8 mouse cellular contexts compared by ENCODE assay signal in genomic region chr19:33227004-33227403, GRCm38 (mm10).
DNase-seq lines count a peak whose midpoint lies in the region; ATAC-seq and TF ChIP-seq lines count a peak whose summit lies in the region.

No protein-coding gene starts in this region.

- H3K4me3 ChIP-seq in ES-E14 (ENCODE audit: insufficient read depth in 1 of 2, low read depth in 1 of 2, low read length in 2 of 2, poor library complexity in 1 of 2, severe bottlenecking in 1 of 2) = no peak overlapping the region
- no peak overlapping the region for H3K4me3 ChIP-seq in bone marrow macrophage, adult 2 months (ENCODE audit: insufficient read depth, low read length)
- no peak overlapping the region for H3K4me3 ChIP-seq in hindbrain, embryonic 15.5 days

- no peak for TF ChIP-seq POLR2A in bone marrow macrophage, adult 2 months (IDR thresholded peaks at IDR 0.05; ENCODE audit: borderline replicate concordance, low read depth, low read length)

- peak; percentile 89 for ATAC-seq in hindbrain, embryonic 15.5 days (ENCODE audit: low FRiP score, low read depth)

- no peaks in the 10 kb centered on the region; a peak in 1 of 4 replicates for H3K4me1 ChIP-seq in ES-E14 (ENCODE audit: control insufficient read depth in 2 of 2, insufficient read depth in 2 of 2, low read length in 2 of 2, poor library complexity in 1 of 2)
- 0 out of 2 replicates have a peak, but pooled peaks cover 2% of the 10 kb centered on the region for H3K4me1 ChIP-seq in bone marrow macrophage, adult 2 months (ENCODE audit: control insufficient read depth, insufficient read depth, low read length)
- peaks cover 20% of the 10 kb centered on the region for H3K4me1 ChIP-seq in hindbrain, embryonic 15.5 days (replicated peaks)

- no peak overlapping the region; the same call in 1 of the 2 replicates for H3K4me2 ChIP-seq in hindbrain, embryonic 15.5 days

- no peaks in the 10 kb centered on the region for H3K36me3 ChIP-seq in ES-E14 (ENCODE audit: control insufficient read depth, insufficient read depth, low read length, poor library complexity, severe bottlenecking)
- no peaks in the 10 kb centered on the region for H3K36me3 ChIP-seq in hindbrain, embryonic 15.5 days

- peak; percentile 82 for TF ChIP-seq CTCF in bone marrow macrophage, adult 2 months (IDR thresholded peaks at IDR 0.05; ENCODE audit: low read depth, low read length)

- H3K9me3 ChIP-seq in ES-E14 (ENCODE audit: control insufficient read depth, insufficient read depth, low read depth, low read length) = no peaks in the 10 kb centered on the region
- no peaks in the 10 kb centered on the region for H3K9me3 ChIP-seq in hindbrain, embryonic 15.5 days

- in situ Hi-C loops in ES-E14 (cut with MboI; ENCODE audit: low sequenced_read_pairs in 2 of 2, unreplicated experiment in 2 of 2) = loop anchor here (5.0 to 25.0 kb wide), 2 partner anchors 510 to 515 kb away; no protein-coding TSS in a partner anchor

- no peak overlapping the region for H3K27ac ChIP-seq in ES-E14 (ENCODE audit: insufficient read depth, low read depth, low read length, poor library complexity, severe bottlenecking)
- H3K27ac ChIP-seq in bone marrow macrophage, adult 2 months (ENCODE audit: insufficient read depth, low read depth, low read length) = no peak overlapping the region
- H3K27ac ChIP-seq in hindbrain, embryonic 15.5 days (replicated peaks) = no peak overlapping the region

- H3K27me3 ChIP-seq in hindbrain, embryonic 15.5 days = no peaks in the 10 kb centered on the region

- no peak overlapping the region for H3K9ac ChIP-seq in ES-E14 (ENCODE audit: insufficient read depth, low read depth, low read length, poor library complexity, severe bottlenecking)
- no peak overlapping the region for H3K9ac ChIP-seq in hindbrain, embryonic 15.5 days

- peak; percentile 85 for DNase-seq in ES-E14 (ENCODE audit: low read depth, low spot score)
- peak; percentile 21 for DNase-seq in fibroblast of lung, adult 2 months (ENCODE audit: low read depth)
- peak; percentile 61 to 84 for DNase-seq in layer of hippocampus, postnatal 14 days (ENCODE audit: low spot score in 2 of 2)
- peak; percentile 74 for DNase-seq in lung, postnatal 25 days (ENCODE audit: low spot score)
- peak; percentile 96 for DNase-seq in retina, embryonic 14.5 days (ENCODE audit: low spot score)
- DNase-seq in thymus, postnatal 25 days = peak; percentile 83

- WGBS in hindbrain, embryonic 15.5 days = 3% methylated on average over 3 of the region's 3 CpGs

TF ChIP-seq in ES-E14, 5 proteins besides CTCF, POLR2A, EP300 and RAD21:
- TF ChIP-seq MAFK (IDR thresholded peaks at IDR 0.05; ENCODE audit: insufficient read depth, low read depth, low read length) = no peak
- TF ChIP-seq ZNF384 (IDR thresholded peaks at IDR 0.05; ENCODE audit: low read depth, low read length) = no peak
- no peak for TF ChIP-seq HCFC1 (IDR thresholded peaks at IDR 0.05; ENCODE audit: borderline replicate concordance, insufficient read depth, low read length)
- TF ChIP-seq ZC3H11A (IDR thresholded peaks at IDR 0.05; ENCODE audit: borderline replicate concordance, low read depth, low read length) = peak; percentile 91
TF ChIP-seq in ES-E14: peak in this region for 1.

Comparison
In these comparisons a context has a peak if more than half of its experiments do, and no peak if none do; other contexts are left out.
1. DNase-seq: peak in every context shown above with its lines; median percentile 96 in retina, embryonic 14.5 days; 85 in ES-E14; 83 in thymus, postnatal 25 days; 74 in lung, postnatal 25 days; 72 in layer of hippocampus, postnatal 14 days; 21 in fibroblast of lung, adult 2 months.